Mouse (Mus musculus) C2C12 (cell line): ENCODE results near the gene Man2a2. TPM values are rescaled to one million over a fixed set of nuclear protein-coding genes. Genes with fewer than 3 reads are reported as not detected.
A peak's percentile ranks its signal among the peaks of the same experiment; 100 is the strongest.

Experiments used
- H3K27me3 ChIP-seq: one replicate; pipeline ENCODE4 v1.6.1; 2011; ENCODE audit not compliant: control insufficient read depth, insufficient read depth, insufficient read length
- H3K36me3 ChIP-seq: one replicate; pipeline ENCODE4 v1.6.1; 2011; ENCODE audit not compliant: control insufficient read depth, insufficient read depth
- H3K4me3 ChIP-seq: one replicate; pipeline ENCODE4 v1.5.1; 2011; ENCODE audit warnings: mild to moderate bottlenecking, control low read depth; ENCODE audit not compliant: poor library complexity, insufficient read depth, severe bottlenecking
- H3K79me2 ChIP-seq: one replicate; pipeline ENCODE4 v1.6.1; 2011; ENCODE audit not compliant: control insufficient read depth, insufficient read depth
- H3K79me3 ChIP-seq: one replicate; pipeline ENCODE4 v1.6.1; 2011; ENCODE audit warnings: low read depth, control low read depth
- H3ac ChIP-seq: one replicate; pipeline ENCODE3; 2011; ENCODE audit warnings: low read depth; ENCODE audit not compliant: control insufficient read depth, insufficient read length
- CEBPB ChIP-seq: IDR thresholded peaks from one replicate; pipeline ENCODE4 v1.6.1; 2011; ENCODE audit warnings: low read depth, mild to moderate bottlenecking, control low read depth, moderate library complexity
- CTCF ChIP-seq: IDR thresholded peaks from one replicate; pipeline ENCODE4 v1.5.1; 2011; ENCODE audit not compliant: control insufficient read depth, insufficient read depth, insufficient read length
- FOSL1 ChIP-seq: IDR thresholded peaks from one replicate; pipeline ENCODE4 v1.8.0; 2011; ENCODE audit warnings: mild to moderate bottlenecking, low read length; ENCODE audit not compliant: poor library complexity, insufficient read depth, severe bottlenecking
- MAX ChIP-seq: IDR thresholded peaks from one replicate; pipeline ENCODE4 v1.6.1; 2011; ENCODE audit warnings: mild to moderate bottlenecking, control low read depth
- MYOD1 ChIP-seq: IDR thresholded peaks from one replicate; pipeline ENCODE4 v1.6.1; 2011; ENCODE audit warnings: low read depth; ENCODE audit not compliant: control insufficient read depth, insufficient read length
- MYOG ChIP-seq: IDR thresholded peaks from one replicate; pipeline ENCODE4 v1.6.1; 2011; ENCODE audit not compliant: control insufficient read depth, insufficient read length; ENCODE audit errors: extremely low read depth
- USF1 ChIP-seq: IDR thresholded peaks from one replicate; pipeline ENCODE4 v1.6.1; 2011; ENCODE audit warnings: low read depth, mild to moderate bottlenecking, control low read depth, moderate library complexity
- polyA plus RNA-seq: library from polyadenylated mRNA; unstranded; fragments of >200 nt; fragmentation: generic; extraction: Trizol; gene quantifications from one replicate; pipeline ENCODE4 v1.2.1, GENCODE M21; 2012; ENCODE audit warnings: missing spikeins

Man2a2 gene
- polyA plus RNA-seq, 1 experiment, result 21.5 TPM

- Histone ChIP-seq H3ac (peak within 1 kb of the TSS; percentile 83), H3K79me2 (peaks cover 11% of the 10 kb centered on the region), H3K36me3 (peaks cover 19% of the 10 kb centered on the region), H3K4me3 (peak within 1 kb of the TSS; percentile 45), H3K27me3 (no peaks in the 10 kb centered on the region), H3K79me3 (peaks cover 9% of the 10 kb centered on the region)
- TF ChIP-seq FOSL1, result no peak
- peak; percentile 45 for TF ChIP-seq MAX
These were observed 46.9 kb downstream of the Man2a2 start, which contains the start of gene Rccd1 for GRCm38 (mm10) chr7:80324043-80324815. Gene Rccd1, minus strand, starts transcription at chr7:80324454.

GRCm38 (mm10) chr7:80323336-80323735 is 47.8 kb downstream of the Man2a2 start:
- Histone ChIP-seq H3K79me2 (peaks cover 11% of the 10 kb centered on the region), H3K27me3 (no peaks in the 10 kb centered on the region), H3ac (peak overlapping the region; percentile 34), H3K79me3 (peaks cover 9% of the 10 kb centered on the region), H3K4me3 (peak overlapping the region; percentile 45), H3K36me3 (peaks cover 19% of the 10 kb centered on the region)
- no peak for TF ChIP-seq MAX
- TF ChIP-seq USF1, result no peak
- TF ChIP-seq FOSL1, result no peak
- no peak for TF ChIP-seq MYOD1

GRCm38 (mm10) chr7:80319846-80320496 is 51.2 kb downstream of the Man2a2 start:
- H3K36me3 ChIP-seq, result peaks cover 26% of the 10 kb centered on the region
- H3K79me3 ChIP-seq, result peaks cover 9% of the 10 kb centered on the region
- H3ac ChIP-seq, result no peak overlapping the region
- TF ChIP-seq FOSL1 (no peak), CEBPB (no peak), MYOG (no peak), USF1 (no peak)
- no peak overlapping the region for H3K4me3 ChIP-seq
- peaks cover 11% of the 10 kb centered on the region for H3K79me2 ChIP-seq
- H3K27me3 ChIP-seq, result no peaks in the 10 kb centered on the region

- peaks cover 39% of the 10 kb centered on the region for H3K36me3 ChIP-seq
- H3K79me3 ChIP-seq, result peaks cover 9% of the 10 kb centered on the region
- TF ChIP-seq FOSL1 (no peak), CTCF (no peak), MYOD1 (no peak)
- H3ac ChIP-seq, result no peak overlapping the region
- peaks cover 11% of the 10 kb centered on the region for H3K79me2 ChIP-seq
- H3K27me3 ChIP-seq, result no peaks in the 10 kb centered on the region
- no peak overlapping the region for H3K4me3 ChIP-seq
These were observed 52.5 kb downstream of the Man2a2 start for GRCm38 (mm10) chr7:80318670-80319069.

GRCm38 (mm10) chr7:80317439-80318115 is 53.6 kb downstream of the Man2a2 start:
- Histone ChIP-seq H3K36me3 (peaks cover 50% of the 10 kb centered on the region), H3K79me2 (peaks cover 1% of the 10 kb centered on the region), H3K27me3 (no peaks in the 10 kb centered on the region), H3ac (no peak overlapping the region), H3K4me3 (no peak overlapping the region), H3K79me3 (peaks cover 4% of the 10 kb centered on the region)
- TF ChIP-seq USF1 (no peak), MAX (no peak), MYOG (no peak), MYOD1 (no peak), FOSL1 (no peak)

GRCm38 (mm10) chr7:80315733-80316132 is 55.4 kb downstream of the Man2a2 start:
- Histone ChIP-seq H3K79me2 (no peaks in the 10 kb centered on the region), H3K4me3 (no peak overlapping the region), H3K79me3 (no peaks in the 10 kb centered on the region), H3K36me3 (peaks cover 67% of the 10 kb centered on the region), H3K27me3 (no peaks in the 10 kb centered on the region), H3ac (no peak overlapping the region)
- TF ChIP-seq MYOG (no peak), CTCF (no peak), FOSL1 (no peak), MAX (no peak), MYOD1 (no peak), USF1 (no peak), CEBPB (no peak)
